Mouse (Mus musculus): ENCODE measurements at regions not wholly inside any gene's neighbourhood (a gene's known extent, or its start where the extent isn't known, plus 50 kb on each side); places are given as distances from the start of the nearest gene placed in this dataset.

DNA sequence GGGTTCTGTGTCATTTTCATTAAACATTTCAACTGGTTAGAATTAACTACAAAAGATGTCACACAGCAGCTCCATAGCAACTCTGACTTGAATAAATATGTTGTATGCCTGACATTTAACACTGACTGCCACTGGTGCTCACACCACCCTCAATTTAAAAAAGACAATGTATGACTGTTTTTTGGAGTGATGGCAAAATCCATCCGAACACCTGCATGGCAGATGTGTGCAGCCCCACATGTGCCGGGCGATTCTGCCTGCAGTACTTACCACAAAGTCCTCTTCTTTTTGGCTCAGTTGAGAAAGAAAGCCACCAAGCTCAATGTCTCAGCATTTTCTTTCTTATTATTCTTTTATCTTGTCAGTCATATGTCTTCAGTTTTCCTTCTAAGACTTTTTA lies 199.4 kb downstream of the 4930544G11Rik start:
- Histone ChIP-seq H3K4me2 (no peak overlapping the region), H3K4me3 (replicated peaks) (no peak overlapping the region), H3K36me3 (no peaks in the 10 kb centered on the region), H3K4me1 (no peaks in the 10 kb centered on the region), H3K27me3 (no peaks in the 10 kb centered on the region), H3K9ac (no peak overlapping the region), H3K9me3 (replicated peaks) (no peaks in the 10 kb centered on the region), H3K27ac (no peak overlapping the region)
- WGBS = 87% methylated on average over 3 of the region's 3 CpGs
- ATAC-seq (replicated peaks; ENCODE audit: low FRiP score) = no peak

DNA sequence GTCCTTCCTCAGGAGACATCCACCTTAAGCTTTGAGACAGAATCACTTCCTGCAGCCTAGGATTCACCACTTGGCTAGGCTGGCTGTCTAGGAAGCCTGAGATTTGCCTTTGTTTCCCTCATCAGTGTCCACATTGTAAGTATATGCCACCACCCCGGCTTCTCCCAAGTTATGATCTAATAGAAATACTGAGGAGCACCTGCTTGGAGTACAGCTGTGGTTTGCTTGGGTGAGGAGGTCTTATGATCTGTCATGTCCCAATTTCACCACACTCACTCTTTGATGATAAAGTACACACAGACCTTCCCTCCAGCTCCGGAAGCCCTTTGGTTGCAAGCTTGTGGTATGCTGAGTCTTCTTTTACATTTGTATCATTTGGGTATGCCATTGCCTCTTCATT lies 202.4 kb downstream of the 4930544G11Rik start:
- ATAC-seq (replicated peaks; ENCODE audit: low FRiP score) = no peak
- Histone ChIP-seq H3K4me1 (no peaks in the 10 kb centered on the region), H3K9me3 (replicated peaks) (no peaks in the 10 kb centered on the region), H3K27ac (no peak overlapping the region), H3K4me3 (replicated peaks) (no peak overlapping the region), H3K36me3 (no peaks in the 10 kb centered on the region), H3K4me2 (no peak overlapping the region), H3K27me3 (no peaks in the 10 kb centered on the region), H3K9ac (no peak overlapping the region)
- 93% methylated on average over 2 of the region's 2 CpGs for whole genome bisulfite sequencing

DNA sequence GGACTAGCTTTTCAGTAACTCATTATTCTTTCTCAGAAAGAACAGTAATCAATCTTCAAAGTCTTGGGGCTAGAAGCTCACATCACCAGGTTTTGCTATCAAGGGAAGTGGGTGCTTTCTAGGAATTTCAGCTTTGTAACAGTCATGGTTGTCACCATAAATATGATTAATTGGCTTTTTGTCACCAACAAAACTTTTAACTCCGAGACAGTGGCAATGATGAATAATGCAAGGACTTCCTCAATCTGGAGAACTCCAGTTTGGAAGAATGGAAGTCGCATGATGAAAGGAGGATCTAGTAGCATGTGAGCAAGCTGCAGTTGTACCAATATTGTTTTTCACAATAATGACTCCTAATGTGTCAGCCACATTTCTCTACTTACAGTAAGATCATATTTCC lies 208.4 kb downstream of the 4930544G11Rik start:
- Histone ChIP-seq H3K4me3 (replicated peaks) (no peak overlapping the region), H3K9me3 (replicated peaks) (0 out of 2 replicates have a peak, but pooled peaks cover 3% of the 10 kb centered on the region), H3K4me2 (no peak overlapping the region), H3K27ac (no peak overlapping the region), H3K27me3 (no peaks in the 10 kb centered on the region), H3K9ac (no peak overlapping the region), H3K4me1 (no peaks in the 10 kb centered on the region), H3K36me3 (no peaks in the 10 kb centered on the region)
- no peak for ATAC-seq (replicated peaks; ENCODE audit: low FRiP score)
- 37% methylated on average over 2 of the region's 2 CpGs for WGBS

DNA sequence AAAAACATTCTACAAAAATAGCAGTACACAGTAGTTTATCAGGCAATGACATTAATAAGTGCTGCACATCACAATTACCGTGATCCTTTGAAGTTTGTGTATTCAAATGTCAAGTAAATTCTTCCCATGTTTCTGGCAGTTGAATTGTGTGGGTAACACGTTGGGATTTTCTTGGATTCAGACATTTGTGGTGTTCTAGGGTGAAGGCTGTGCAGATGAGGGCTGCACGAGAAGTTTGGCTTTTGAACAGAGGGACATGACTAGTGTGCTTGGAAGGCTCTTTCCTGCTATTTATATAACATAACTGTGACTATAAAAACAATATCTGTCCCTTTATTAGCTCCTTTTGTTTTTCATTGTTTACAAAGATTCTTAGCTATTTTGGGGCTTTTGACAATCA lies 216.5 kb downstream of the 4930544G11Rik start:
- 0 out of 2 replicates have a peak, but pooled peaks cover 3% of the 10 kb centered on the region for H3K9me3 ChIP-seq (replicated peaks)
- H3K27ac ChIP-seq = no peak overlapping the region
- H3K4me3 ChIP-seq (replicated peaks) = no peak overlapping the region
- H3K36me3 ChIP-seq = no peaks in the 10 kb centered on the region
- H3K4me1 ChIP-seq = no peaks in the 10 kb centered on the region
- no peak overlapping the region for H3K9ac ChIP-seq
- ATAC-seq (replicated peaks; ENCODE audit: low FRiP score) = no peak
- 65% methylated on average over 3 of the region's 3 CpGs for WGBS
- H3K4me2 ChIP-seq = no peak overlapping the region
- H3K27me3 ChIP-seq = no peaks in the 10 kb centered on the region

DNA sequence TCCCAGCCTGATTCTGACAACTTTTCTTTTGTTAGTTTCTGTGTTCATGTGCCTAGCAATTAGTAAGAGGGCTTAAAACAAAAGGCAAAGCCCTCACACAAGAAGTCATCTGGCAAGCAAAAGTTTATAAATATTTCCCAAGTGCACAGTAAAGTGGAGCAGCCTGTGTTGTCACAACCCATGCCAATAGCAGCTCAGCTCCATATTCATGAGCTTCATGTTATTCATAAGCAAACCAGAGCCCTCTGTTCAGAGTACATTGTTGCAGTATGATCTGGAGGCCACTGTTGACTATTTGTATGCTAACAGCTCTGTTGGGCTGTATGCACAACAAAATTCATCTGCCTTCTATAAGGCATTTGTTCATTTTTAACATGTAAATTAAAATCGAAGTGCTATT lies 245.6 kb downstream of the 4930544G11Rik start:
- WGBS = 90% methylated on average over 1 of the region's 1 CpGs
- no peaks in the 10 kb centered on the region for H3K27me3 ChIP-seq

DNA sequence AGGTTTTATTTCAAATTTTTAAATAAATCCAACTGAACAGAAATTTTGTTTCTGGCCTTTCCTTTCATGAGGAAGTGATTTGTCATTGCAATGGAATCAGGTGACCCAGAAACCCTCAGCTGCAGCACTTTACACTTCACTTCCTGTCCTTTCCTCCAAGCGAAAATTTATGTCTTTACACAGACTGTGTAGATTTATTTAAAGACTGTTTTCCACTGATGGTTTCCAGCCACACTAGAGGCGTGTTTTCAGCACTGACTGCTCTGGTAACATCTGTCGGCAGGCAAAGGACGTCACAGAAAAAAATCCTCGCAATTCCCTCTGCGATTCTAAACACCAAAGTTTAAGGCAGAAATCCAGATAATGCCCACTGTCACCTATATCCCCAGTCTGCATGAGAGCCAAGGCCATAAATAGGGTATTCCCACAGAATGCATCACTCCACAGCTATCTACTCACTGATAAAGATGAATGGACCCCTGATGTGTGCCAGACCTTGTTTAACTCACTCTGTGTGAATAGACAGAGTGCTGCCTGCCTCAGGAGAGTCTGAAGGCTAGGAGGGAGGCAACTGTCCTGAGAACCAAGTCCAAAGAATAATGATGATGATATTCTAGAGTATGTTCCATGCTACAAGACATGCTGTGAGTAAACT lies 247.9 kb downstream of the 4930544G11Rik start:
- no peaks in the 10 kb centered on the region for H3K9me3 ChIP-seq (replicated peaks)
- H3K27ac ChIP-seq = peak overlapping the region; percentile 78
- peak overlapping the region; percentile 30; the same call in 1 of the 2 replicates for H3K4me2 ChIP-seq
- H3K4me3 ChIP-seq (replicated peaks) = no peak overlapping the region
- WGBS = 15% methylated on average over 6 of the region's 6 CpGs
- H3K4me1 ChIP-seq = peaks cover 4% of the 10 kb centered on the region
- no peak overlapping the region for H3K9ac ChIP-seq
- no peaks in the 10 kb centered on the region for H3K36me3 ChIP-seq
- H3K27me3 ChIP-seq = no peaks in the 10 kb centered on the region
- ATAC-seq (replicated peaks; ENCODE audit: low FRiP score) = peak; percentile 93

More for the DNA sequence above, 245.6 kb downstream of the 4930544G11Rik start:
- H3K4me1 ChIP-seq = peaks cover 4% of the 10 kb centered on the region
- no peaks in the 10 kb centered on the region for H3K9me3 ChIP-seq (replicated peaks)
- no peak overlapping the region for H3K9ac ChIP-seq
- no peak overlapping the region for H3K27ac ChIP-seq
- no peak overlapping the region for H3K4me2 ChIP-seq
- ATAC-seq (replicated peaks; ENCODE audit: low FRiP score) = no peak
- H3K4me3 ChIP-seq (replicated peaks) = no peak overlapping the region
- no peaks in the 10 kb centered on the region for H3K36me3 ChIP-seq

DNA sequence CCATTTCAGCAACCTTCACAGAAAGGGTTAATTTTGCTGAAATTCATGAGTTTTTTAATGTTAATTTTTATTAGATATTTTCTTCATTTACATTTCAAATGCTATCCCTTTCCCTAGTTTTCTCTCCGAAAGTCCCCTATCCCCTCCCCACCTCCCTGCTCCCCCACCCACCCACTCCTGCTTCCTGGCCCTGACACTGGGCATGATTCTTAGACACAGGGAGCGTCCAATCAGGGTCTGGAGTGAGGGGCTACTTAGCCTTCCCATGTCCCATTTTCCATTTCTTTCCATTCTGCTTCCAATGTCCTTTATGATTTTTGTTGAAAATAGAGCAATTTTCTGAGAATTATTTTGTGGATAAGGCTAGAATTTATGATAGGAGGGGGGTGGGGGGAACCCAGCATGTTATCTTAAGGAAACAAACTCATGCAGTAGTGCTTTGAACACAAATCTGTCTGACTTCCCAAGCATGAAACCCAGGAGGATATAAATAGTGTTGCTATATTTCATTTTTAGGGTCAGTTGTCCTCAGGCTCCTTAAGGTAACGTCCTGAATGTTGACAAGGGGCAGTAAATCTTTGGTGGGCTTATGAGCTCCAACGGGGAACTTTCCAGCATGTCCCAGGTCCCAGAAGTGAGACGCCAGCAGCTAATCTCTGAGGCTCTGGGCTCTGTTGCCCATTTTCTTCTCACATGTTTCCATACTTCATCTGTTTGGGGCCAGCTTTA lies 254.0 kb downstream of the 4930544G11Rik start:
- Histone ChIP-seq H3K9ac (no peak overlapping the region), H3K27me3 (no peaks in the 10 kb centered on the region), H3K4me2 (0 out of 2 replicates have a peak overlapping the region, but pooled peaks have one; percentile 12), H3K9me3 (replicated peaks) (no peaks in the 10 kb centered on the region), H3K36me3 (no peaks in the 10 kb centered on the region), H3K27ac (peak overlapping the region; percentile 48; the same call in 1 of the 2 replicates), H3K4me1 (peaks cover 11% of the 10 kb centered on the region), H3K4me3 (replicated peaks) (no peak overlapping the region)
- WGBS = 11% methylated on average over 5 of the region's 5 CpGs
- peak; percentile 92 for ATAC-seq (replicated peaks; ENCODE audit: low FRiP score)

DNA sequence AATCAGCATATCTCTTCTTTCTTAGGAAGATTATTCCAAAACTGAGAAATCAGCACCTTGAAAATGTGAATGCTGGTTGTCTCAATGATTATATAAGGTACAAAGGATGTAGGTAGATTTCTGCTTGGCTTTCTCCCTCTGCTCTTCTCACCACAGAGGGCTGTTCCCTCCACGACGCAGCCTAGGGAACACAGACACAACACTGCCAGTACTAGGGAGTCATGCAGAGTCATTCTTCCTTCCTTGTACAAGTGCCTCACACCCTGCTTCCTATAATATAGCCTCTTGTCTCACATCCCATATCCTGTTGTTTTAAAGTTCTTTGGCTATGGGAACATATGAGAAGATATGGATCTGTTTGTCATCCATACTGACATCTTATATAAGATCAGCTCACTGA lies 265.1 kb downstream of the 4930544G11Rik start:
- Histone ChIP-seq H3K27me3 (no peaks in the 10 kb centered on the region), H3K27ac (no peak overlapping the region), H3K4me1 (no peaks in the 10 kb centered on the region), H3K36me3 (no peaks in the 10 kb centered on the region), H3K9me3 (replicated peaks) (no peaks in the 10 kb centered on the region), H3K9ac (no peak overlapping the region), H3K4me2 (no peak overlapping the region), H3K4me3 (replicated peaks) (no peak overlapping the region)
- WGBS = 56% methylated on average over 2 of the region's 2 CpGs
- no peak for ATAC-seq (replicated peaks; ENCODE audit: low FRiP score)

DNA sequence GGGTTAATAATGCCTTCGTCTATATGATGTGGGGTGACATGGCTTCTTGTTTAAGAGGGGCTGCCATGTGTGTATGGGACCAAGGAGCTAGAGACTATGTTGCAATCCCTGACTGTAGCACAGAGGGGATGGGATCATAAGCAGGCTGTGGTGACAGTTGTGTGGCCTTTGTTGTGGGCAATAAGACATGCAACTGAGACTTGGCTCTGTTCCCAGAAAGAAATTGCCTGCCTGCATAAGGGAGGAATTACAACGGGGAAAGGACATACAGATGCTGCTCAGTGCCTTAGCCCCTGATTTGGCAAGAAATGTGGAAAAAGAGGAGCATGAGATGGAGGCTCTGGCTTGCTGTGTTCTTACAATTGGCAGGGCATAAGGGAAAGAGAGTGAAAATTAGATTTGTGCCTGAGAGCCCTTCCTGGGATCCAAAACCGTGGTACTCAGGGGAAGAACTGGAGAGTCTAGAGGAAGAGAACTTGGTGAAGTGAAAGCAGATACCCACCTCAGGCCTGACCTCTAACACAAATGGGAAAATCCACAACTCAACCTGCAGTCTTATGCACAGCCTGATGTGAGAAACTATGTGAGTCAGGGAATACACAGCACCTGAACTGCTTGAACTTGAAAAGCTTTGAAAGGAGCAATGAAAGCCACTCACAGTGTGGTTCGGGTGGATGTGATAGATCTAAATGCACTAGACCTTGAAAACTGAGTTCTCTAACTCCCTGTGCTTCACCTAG lies 271.9 kb downstream of the 4930544G11Rik start:
- Histone ChIP-seq H3K4me2 (no peak overlapping the region), H3K4me1 (no peaks in the 10 kb centered on the region), H3K9me3 (replicated peaks) (no peaks in the 10 kb centered on the region), H3K36me3 (no peaks in the 10 kb centered on the region), H3K4me3 (replicated peaks) (no peak overlapping the region), H3K27ac (no peak overlapping the region), H3K27me3 (no peaks in the 10 kb centered on the region), H3K9ac (no peak overlapping the region)
- ATAC-seq (replicated peaks; ENCODE audit: low FRiP score) = peak; percentile 46; the same call in 1 of the 2 replicates
- WGBS = 57% methylated on average over 4 of the region's 4 CpGs

DNA sequence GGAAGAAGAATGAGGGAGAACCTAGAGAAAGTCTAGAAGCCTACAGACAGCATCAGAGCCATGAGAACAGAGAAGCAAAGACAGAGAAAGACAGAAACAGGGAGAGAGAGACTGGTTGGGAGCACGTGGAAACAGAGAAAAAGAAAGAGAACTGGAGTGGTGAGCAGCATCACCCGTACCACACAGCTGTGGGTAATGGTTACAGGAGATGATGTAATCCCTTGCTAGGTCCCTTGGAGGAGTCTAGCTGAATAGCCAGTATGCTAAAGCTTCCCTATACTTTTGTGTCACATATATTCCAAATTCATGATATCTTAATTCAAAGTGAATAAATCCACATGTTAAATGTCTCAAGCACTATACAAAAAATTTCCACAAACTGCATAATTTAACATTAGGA lies 284.0 kb downstream of the 4930544G11Rik start:
- Histone ChIP-seq H3K9ac (no peak overlapping the region), H3K4me1 (no peaks in the 10 kb centered on the region), H3K36me3 (no peaks in the 10 kb centered on the region), H3K27ac (no peak overlapping the region), H3K4me2 (no peak overlapping the region), H3K4me3 (replicated peaks) (no peak overlapping the region), H3K9me3 (replicated peaks) (no peaks in the 10 kb centered on the region), H3K27me3 (no peaks in the 10 kb centered on the region)
- ATAC-seq (replicated peaks; ENCODE audit: low FRiP score) = no peak
- WGBS = 81% methylated on average over 2 of the region's 2 CpGs

DNA sequence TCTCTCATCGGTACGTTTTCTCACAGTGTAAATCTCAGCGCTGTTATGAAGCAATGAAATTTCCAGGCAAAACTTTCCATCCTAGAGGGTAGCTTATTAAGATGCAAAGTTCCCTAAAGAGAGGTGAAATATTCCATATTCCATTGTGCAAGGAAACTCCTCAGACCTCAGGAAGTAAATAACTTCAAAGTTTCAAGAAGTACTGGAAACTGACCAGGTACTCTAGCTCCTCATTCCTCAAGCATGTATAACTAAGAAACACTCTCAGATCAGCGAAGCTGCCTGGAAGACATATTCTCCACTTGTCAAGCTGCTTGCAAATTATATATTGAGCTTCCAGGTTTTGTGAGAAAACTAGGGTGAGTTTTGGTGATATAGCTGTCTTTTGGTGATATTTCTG lies 279.8 kb upstream of the Mad2l1 start:
- no peaks in the 10 kb centered on the region for H3K36me3 ChIP-seq
- ATAC-seq (replicated peaks; ENCODE audit: low FRiP score) = no peak
- H3K4me3 ChIP-seq (replicated peaks) = no peak overlapping the region
- no peaks in the 10 kb centered on the region for H3K27me3 ChIP-seq
- H3K4me2 ChIP-seq = no peak overlapping the region
- WGBS = 83% methylated on average over 4 of the region's 4 CpGs
- H3K9ac ChIP-seq = no peak overlapping the region
- no peak overlapping the region for H3K27ac ChIP-seq
- no peaks in the 10 kb centered on the region for H3K9me3 ChIP-seq (replicated peaks)
- H3K4me1 ChIP-seq = no peaks in the 10 kb centered on the region

DNA sequence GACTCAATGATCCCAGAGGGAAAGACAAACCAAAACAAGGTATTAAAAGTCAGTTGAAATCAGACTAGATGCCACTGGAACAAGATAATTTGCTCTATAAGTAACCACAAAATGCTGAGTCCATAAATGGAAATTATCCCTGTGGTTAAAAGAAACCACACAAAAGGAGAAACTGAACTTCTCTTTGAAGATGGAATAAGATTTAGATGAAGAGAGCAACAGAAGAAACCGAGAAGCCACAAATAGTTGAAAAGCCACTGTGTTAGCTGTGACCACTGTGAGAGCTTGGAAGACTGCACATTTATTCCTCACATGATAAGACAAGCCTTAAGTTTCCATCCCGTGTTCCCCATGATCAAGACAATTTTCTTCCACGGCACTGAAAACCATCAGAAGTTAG lies 271.8 kb upstream of the Mad2l1 start:
- WGBS = 88% methylated on average over 3 of the region's 3 CpGs
- no peaks in the 10 kb centered on the region for H3K27me3 ChIP-seq
- H3K4me3 ChIP-seq (replicated peaks) = no peak overlapping the region
- H3K36me3 ChIP-seq = no peaks in the 10 kb centered on the region
- no peaks in the 10 kb centered on the region for H3K4me1 ChIP-seq
- H3K9me3 ChIP-seq (replicated peaks) = no peaks in the 10 kb centered on the region
- H3K27ac ChIP-seq = no peak overlapping the region
- no peak overlapping the region for H3K4me2 ChIP-seq
- no peak for ATAC-seq (replicated peaks; ENCODE audit: low FRiP score)
- H3K9ac ChIP-seq = no peak overlapping the region
